Mouse (Mus musculus) megakaryocyte, embryonic 14.5 days (primary cell): Measurements from ENCODE around the gene Gatm. TPM values are rescaled to one million over a fixed set of nuclear protein-coding genes. Genes with fewer than 3 reads are reported as not detected.

Experiments
- H3K27me3 ChIP-seq: replicated peaks from 2 replicates; pipeline ENCODE3; 2012; ENCODE audit warnings: inconsistent platforms
- H3K36me3 ChIP-seq: replicated peaks from 2 replicates; pipeline ENCODE3; 2012; ENCODE audit warnings: low read length, inconsistent platforms, mixed read lengths
- H3K4me1 ChIP-seq: 2 replicates; pipeline ENCODE4 v1.6.1; 2012; ENCODE audit warnings: inconsistent platforms
- H3K4me3 ChIP-seq: replicated peaks from 2 replicates; pipeline ENCODE3; 2012; ENCODE audit warnings: moderate library complexity, mild to moderate bottlenecking, inconsistent platforms
- H3K9me3 ChIP-seq: 2 replicates; pipeline ENCODE4 v1.6.1; 2012; ENCODE audit warnings: inconsistent platforms
- FLI1 ChIP-seq: IDR thresholded peaks from 2 replicates; pipeline ENCODE4 v1.6.1; 2012; ENCODE audit warnings: low read length, inconsistent platforms, mixed read lengths
- GATA1 ChIP-seq: IDR thresholded peaks from 3 replicates; pipeline ENCODE4 v1.6.1; 2012; ENCODE audit warnings: mixed read lengths, low read length, inconsistent platforms, borderline replicate concordance
- polyA plus RNA-seq: library from polyadenylated mRNA; stranded (reverse); fragments of >175 nt; gene quantifications from 2 replicates; pipeline ENCODE4 v1.2.3, GENCODE M21; 2012; ENCODE audit warnings: low replicate concordance; ENCODE audit not compliant: insufficient read depth

The Gatm gene
- 1.6 and 5.0 TPM in 2 replicates for polyA plus RNA-seq

- Histone ChIP-seq H3K27me3 (peaks cover 15% of the 10 kb centered on the region), H3K9me3 (no peaks in the 10 kb centered on the region), H3K4me3 (peak within 1 kb of the TSS; percentile 93), H3K4me1 (peaks cover 15% of the 10 kb centered on the region), H3K36me3 (no peaks in the 10 kb centered on the region)
- TF ChIP-seq FLI1 (no peak), GATA1 (no peak)
Observed at GRCm38 (mm10) chr2:122610746-122611653, at the start of gene Gatm. TSS of gene Gatm (minus strand) at chr2:122611303.

GRCm38 (mm10) chr2:122659825-122660224 is 48.7 kb upstream of the Gatm start:
- Histone ChIP-seq H3K4me1 (no peaks in the 10 kb centered on the region), H3K9me3 (peaks cover 14% of the 10 kb centered on the region), H3K27me3 (peaks cover 1% of the 10 kb centered on the region), H3K36me3 (no peaks in the 10 kb centered on the region), H3K4me3 (no peak overlapping the region)
- TF ChIP-seq GATA1 (no peak), FLI1 (no peak)

- no peak for TF ChIP-seq FLI1
- no peak for TF ChIP-seq GATA1
- Histone ChIP-seq H3K36me3 (no peaks in the 10 kb centered on the region), H3K4me1 (peaks cover 4% of the 10 kb centered on the region; the same call in 1 of the 2 replicates), H3K27me3 (peaks cover 1% of the 10 kb centered on the region), H3K4me3 (no peak overlapping the region), H3K9me3 (peaks cover 14% of the 10 kb centered on the region)
Observed at GRCm38 (mm10) chr2:122657707-122658524, 46.8 kb upstream of the Gatm start.

- TF ChIP-seq GATA1 (no peak), FLI1 (no peak)
- Histone ChIP-seq H3K9me3 (peaks cover 14% of the 10 kb centered on the region), H3K36me3 (no peaks in the 10 kb centered on the region), H3K27me3 (peaks cover 2% of the 10 kb centered on the region), H3K4me1 (peaks cover 16% of the 10 kb centered on the region), H3K4me3 (no peak overlapping the region)
Observed at GRCm38 (mm10) chr2:122656767-122657166, 45.7 kb upstream of the Gatm start.

- peaks cover 7% of the 10 kb centered on the region for H3K27me3 ChIP-seq
Observed at GRCm38 (mm10) chr2:122656052-122656451, 44.9 kb upstream of the Gatm start.

GRCm38 (mm10) chr2:122652096-122653084 is 41.3 kb upstream of the Gatm start:
- Histone ChIP-seq H3K27me3 (peaks cover 9% of the 10 kb centered on the region), H3K4me1 (peaks cover 20% of the 10 kb centered on the region), H3K36me3 (no peaks in the 10 kb centered on the region), H3K9me3 (peaks cover 14% of the 10 kb centered on the region), H3K4me3 (peak overlapping the region; percentile 88)
- TF ChIP-seq GATA1 = no peak
- TF ChIP-seq FLI1 = no peak

More at GRCm38 (mm10) chr2:122656052-122656451, 44.9 kb upstream of the Gatm start:
- peaks cover 20% of the 10 kb centered on the region for H3K4me1 ChIP-seq
- peaks cover 14% of the 10 kb centered on the region for H3K9me3 ChIP-seq
- H3K4me3 ChIP-seq = no peak overlapping the region
- no peaks in the 10 kb centered on the region for H3K36me3 ChIP-seq
- TF ChIP-seq GATA1 (no peak), FLI1 (no peak)

GRCm38 (mm10) chr2:122638673-122639072 is 27.6 kb upstream of the Gatm start:
- Histone ChIP-seq H3K4me3 (no peak overlapping the region), H3K27me3 (peaks cover 23% of the 10 kb centered on the region), H3K9me3 (no peaks in the 10 kb centered on the region), H3K4me1 (peaks cover 5% of the 10 kb centered on the region), H3K36me3 (peaks cover 7% of the 10 kb centered on the region)
- TF ChIP-seq GATA1 = no peak
- no peak for TF ChIP-seq FLI1

GRCm38 (mm10) chr2:122638029-122638428 is 26.9 kb upstream of the Gatm start:
- peaks cover 23% of the 10 kb centered on the region for H3K27me3 ChIP-seq
- H3K9me3 ChIP-seq = no peaks in the 10 kb centered on the region
- H3K4me1 ChIP-seq = peaks cover 5% of the 10 kb centered on the region
- TF ChIP-seq GATA1 (no peak), FLI1 (no peak)
- peaks cover 13% of the 10 kb centered on the region for H3K36me3 ChIP-seq
- H3K4me3 ChIP-seq = peak overlapping the region; percentile 87

- H3K9me3 ChIP-seq = no peaks in the 10 kb centered on the region
- peak overlapping the region; percentile 87 for H3K4me3 ChIP-seq
- H3K4me1 ChIP-seq = peaks cover 5% of the 10 kb centered on the region
- peaks cover 23% of the 10 kb centered on the region for H3K27me3 ChIP-seq
- H3K36me3 ChIP-seq = peaks cover 17% of the 10 kb centered on the region
- TF ChIP-seq FLI1 = no peak
- TF ChIP-seq GATA1 = no peak
Observed at GRCm38 (mm10) chr2:122637526-122637997, 26.5 kb upstream of the Gatm start.
